Comparison of ENCODE assay signal across 7 mouse cellular contexts in genomic region chr5:74531630-74532280, GRCm38 (mm10). TPM values are rescaled to one million over a fixed set of nuclear protein-coding genes. Genes with fewer than 3 reads are reported as not detected.
A peak's percentile ranks its signal among the peaks of the same experiment; 100 is the strongest.
DNase-seq lines count a peak whose midpoint lies in the region; ATAC-seq and TF ChIP-seq lines count a peak whose summit lies in the region.

Gene Scfd2 (minus strand): TSS chr5:74531759.

- WGBS in intestine, postnatal 0 days = 5% methylated on average over 35 of the region's 35 CpGs
- 7% methylated on average over 35 of the region's 35 CpGs for WGBS in midbrain, embryonic 12.5 days
- 4% methylated on average over 35 of the region's 35 CpGs for WGBS in small intestine, adult 2 months

- H3K9me3 ChIP-seq in intestine, postnatal 0 days (ENCODE audit: control insufficient read depth) = no peaks in the 10 kb centered on the region
- no peaks in the 10 kb centered on the region for H3K9me3 ChIP-seq in midbrain, embryonic 12.5 days

- H3K27ac ChIP-seq in intestine, postnatal 0 days (ENCODE audit: low read depth, low read length) = peak within 1 kb of the TSS; percentile 42
- no peak within 1 kb of the TSS for H3K27ac ChIP-seq in midbrain, embryonic 12.5 days (replicated peaks)
- peak within 1 kb of the TSS; percentile 34 for H3K27ac ChIP-seq in small intestine, adult 2 months (ENCODE audit: insufficient read depth, low read depth, low read length)

- H3K36me3 ChIP-seq in intestine, postnatal 0 days (ENCODE audit: control insufficient read depth, insufficient read depth) = no peaks in the 10 kb centered on the region
- no peaks in the 10 kb centered on the region for H3K36me3 ChIP-seq in midbrain, embryonic 12.5 days
- H3K36me3 ChIP-seq in small intestine, adult 2 months (ENCODE audit: control insufficient read depth, insufficient read depth, low read length) = no peaks in the 10 kb centered on the region

- H3K27me3 ChIP-seq in intestine, postnatal 0 days (replicated peaks; ENCODE audit: control insufficient read depth, insufficient read depth, low read length) = no peaks in the 10 kb centered on the region
- no peaks in the 10 kb centered on the region for H3K27me3 ChIP-seq in midbrain, embryonic 12.5 days
- H3K27me3 ChIP-seq in small intestine, adult 2 months (ENCODE audit: control insufficient read depth, insufficient read depth, low read length) = no peaks in the 10 kb centered on the region

- intact Hi-C loops in left cerebral cortex, postnatal 4 days (cut with DNase I) = no loop called here

- H3K9ac ChIP-seq in intestine, postnatal 0 days (ENCODE audit: low read depth, low read length) = peak within 1 kb of the TSS; percentile 73
- peak within 1 kb of the TSS; percentile 59 for H3K9ac ChIP-seq in midbrain, embryonic 12.5 days (replicated peaks)

- ATAC-seq in intestine, postnatal 0 days = peak; percentile 91
- peak; percentile 78 for ATAC-seq in midbrain, embryonic 12.5 days (ENCODE audit: low FRiP score, low read depth)

- no peak for TF ChIP-seq POLR2A in small intestine, adult 2 months (IDR thresholded peaks at IDR 0.05; ENCODE audit: low read depth, low read length)

- H3K4me3 ChIP-seq in intestine, postnatal 0 days (ENCODE audit: low read depth, low read length) = peak within 1 kb of the TSS; percentile 97
- H3K4me3 ChIP-seq in midbrain, embryonic 12.5 days = peak within 1 kb of the TSS; percentile 73
- peak within 1 kb of the TSS; percentile 90 for H3K4me3 ChIP-seq in small intestine, adult 2 months (ENCODE audit: low read depth, low read length)

- peak within 1 kb of the TSS; percentile 95 for H3K4me2 ChIP-seq in intestine, postnatal 0 days (replicated peaks; ENCODE audit: low read depth)
- H3K4me2 ChIP-seq in midbrain, embryonic 12.5 days (replicated peaks) = peak within 1 kb of the TSS; percentile 98

- H3K4me1 ChIP-seq in intestine, postnatal 0 days (replicated peaks; ENCODE audit: control insufficient read depth, insufficient read depth, low read length) = peaks cover 16% of the 10 kb centered on the region
- peaks cover 20% of the 10 kb centered on the region for H3K4me1 ChIP-seq in midbrain, embryonic 12.5 days
- H3K4me1 ChIP-seq in small intestine, adult 2 months (ENCODE audit: control insufficient read depth, insufficient read depth, insufficient read length, low read length) = peaks cover 6% of the 10 kb centered on the region; the same call in 1 of the 2 replicates

- DNase-seq in adrenal gland, adult 8-10 months = peak; percentile 95
- peak; percentile 97 for DNase-seq in embryo, embryonic 9.5 days (ENCODE audit: extremely low spot score)
- DNase-seq in gonadal fat pad, adult 2 months (ENCODE audit: low read depth) = peak; percentile 50
- DNase-seq in left cerebral cortex, postnatal 4 days = peak; percentile 97

- TF ChIP-seq CTCF in intestine, postnatal 0 days (IDR thresholded peaks at IDR 0.05; ENCODE audit: low read depth) = no peak
- no peak for TF ChIP-seq CTCF in small intestine, adult 2 months (IDR thresholded peaks at IDR 0.05; ENCODE audit: extremely low read depth, insufficient read length, insufficient replicate concordance, low read depth, low read length)

RNA-seq across cellular contexts. Expression of gene Scfd2, which starts in this region (rescaled TPM):
- 10 to 100 TPM; 21.6 to 32.9 (median 26.8) TPM for total RNA-seq in adrenal gland, adult 8-10 months (2022)
- polyA plus RNA-seq in gonadal fat pad, adult 2 months (2012; rRNA removed) = 18.5 and 20.2 TPM in 2 replicates
- 16.8 and 17.6 TPM in 2 replicates for polyA plus RNA-seq in intestine, postnatal 0 days (2015; fragmentation: Nextera tagmentation; extraction: Ambion mirVana)
- 10 to 100 TPM; 24.3 to 25.5 TPM for total RNA-seq in left cerebral cortex, postnatal 4 days (2021)
- polyA plus RNA-seq in midbrain, embryonic 12.5 days (2016; fragmentation: Nextera tagmentation; extraction: Ambion mirVana) = 17.7 and 21.4 TPM in 2 replicates
- polyA plus RNA-seq in small intestine, adult 2 months (2012; rRNA removed) = 6.5 and 9.6 TPM in 2 replicates
